Mouse (Mus musculus) forelimb bud, embryonic 11.5 days (tissue): ENCODE measurements around the gene Scgb2b20.
"Not testable (repeated sequence)": the region's sequence is repeated elsewhere in the genome, so short reads cannot be mapped to it uniquely, and the experiment has no call there.

Experiments used
- DNase-seq: peaks from one replicate; pipeline ENCODE4 v3.0.0-alpha.2; 2012; ENCODE audit warnings: low read depth, low spot score

Scgb2b20 gene

DNA sequence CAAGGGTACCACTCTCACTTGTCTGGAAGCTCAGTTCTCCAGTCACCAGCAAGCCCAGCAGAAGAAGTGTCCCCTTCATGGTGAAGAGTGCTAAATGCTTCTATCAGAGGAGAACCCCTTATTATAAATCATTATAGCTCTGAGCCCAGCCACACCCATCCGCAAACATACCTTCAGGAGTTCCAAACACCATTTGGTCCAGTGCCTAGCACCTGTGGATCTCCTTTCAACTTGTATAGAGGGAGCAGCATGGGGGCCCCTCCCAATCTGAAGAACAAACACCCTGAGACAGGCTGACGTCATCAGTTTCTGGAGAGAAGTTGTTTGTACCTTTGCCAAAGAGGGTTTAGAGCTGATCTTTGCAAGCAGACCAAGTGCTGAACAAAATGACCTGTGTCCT is at the start of gene Scgb2b20:
Gene Scgb2b20, minus strand, starts transcription at position 101 of the 400 bp plus-strand sequence.
- DNase-seq, result not testable (repeated sequence)

DNA sequence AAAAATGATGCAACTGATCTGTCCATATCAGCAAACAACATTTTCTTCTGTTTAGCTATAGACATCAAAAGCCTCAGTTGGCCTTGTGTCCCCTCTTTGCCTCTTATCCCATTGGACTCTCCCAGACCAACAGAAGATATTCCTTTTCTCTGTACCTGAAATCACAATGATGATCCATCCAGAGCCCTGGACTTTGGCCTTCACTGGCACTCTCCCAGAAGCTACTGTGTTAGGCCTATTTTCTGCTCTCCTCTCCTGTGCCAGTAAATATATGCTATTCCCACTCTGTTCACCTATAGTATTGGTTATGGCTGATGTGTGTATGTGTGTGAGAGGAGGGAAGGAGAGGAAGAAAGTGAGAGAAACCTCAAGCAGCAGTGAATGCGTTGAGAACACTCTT is 43.6 kb upstream of the Scgb2b20 start:
- not testable (repeated sequence) for DNase-seq

DNA sequence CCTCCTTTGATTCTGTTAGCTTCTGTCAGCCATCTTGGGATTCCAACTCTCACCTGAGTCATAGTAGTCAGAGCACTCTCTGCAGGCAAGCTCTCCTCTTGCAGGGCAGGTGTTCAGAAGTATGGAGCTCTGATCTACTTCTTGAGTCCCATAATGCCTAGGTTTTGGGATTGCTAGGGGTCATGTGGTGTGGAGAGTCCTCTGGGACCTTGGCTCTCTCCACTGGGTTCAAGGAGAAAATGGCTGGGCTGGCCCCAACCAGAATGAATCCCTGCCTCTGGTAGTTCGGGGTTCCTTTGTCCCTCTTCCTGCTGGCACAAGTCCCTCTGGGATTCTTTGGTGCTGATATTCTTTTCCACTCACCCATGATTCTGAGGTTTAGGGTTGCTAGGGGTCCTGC is 35.5 kb upstream of the Scgb2b20 start:
- DNase-seq, result no peak

DNA sequence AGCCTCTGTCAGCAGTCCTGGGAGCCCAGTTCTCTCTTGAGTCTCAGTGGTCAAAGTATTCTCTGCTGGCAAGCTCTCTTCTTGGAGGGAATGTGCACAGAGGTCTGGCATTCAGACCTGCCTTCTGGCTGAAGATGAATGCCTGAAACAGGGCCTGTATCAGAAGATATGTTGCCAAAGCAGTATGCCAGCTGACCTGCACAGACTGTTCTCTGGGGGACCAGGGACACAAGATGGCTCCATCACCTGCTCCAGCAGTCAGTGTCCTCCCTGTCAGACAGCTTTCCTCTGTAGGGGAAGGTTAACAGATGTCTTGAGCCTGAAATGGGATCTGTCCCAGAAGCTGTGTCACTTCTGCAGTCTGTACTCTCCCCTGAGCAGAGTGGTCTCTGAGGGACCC is 33.6 kb upstream of the Scgb2b20 start:
- DNase-seq, result not testable (repeated sequence)

DNA sequence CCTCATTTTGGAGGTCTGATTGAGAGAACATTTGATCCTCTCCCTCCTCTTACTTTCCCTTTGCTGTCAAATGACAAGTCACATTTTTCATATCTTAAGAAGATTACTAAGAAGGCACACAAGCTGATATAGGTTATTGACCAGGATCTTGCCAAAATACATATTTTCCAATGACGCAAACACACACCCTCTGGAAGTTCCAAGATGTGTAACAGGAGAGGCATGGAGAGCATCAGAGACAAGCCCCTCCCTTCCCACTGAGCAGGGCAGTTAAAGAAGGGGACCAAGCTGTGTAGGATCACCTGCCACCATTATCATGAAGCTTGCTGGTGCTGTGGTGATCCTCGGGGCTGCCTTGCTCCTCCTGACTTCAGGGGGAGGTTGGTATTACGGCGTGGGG is 6.8 kb upstream of the Scgb2b20 start, which contains the start of gene Scgb1b20:
Gene Scgb1b20, plus strand, starts transcription at position 301 of the 400 bp plus-strand sequence.
- not testable (repeated sequence) for DNase-seq
